Mouse (Mus musculus) lung, postnatal 0 days (tissue): ENCODE results near the gene Tnfsf10. TPM values are rescaled to one million over a fixed set of nuclear protein-coding genes. Genes with fewer than 3 reads are reported as not detected.

Source experiments
- ATAC-seq: fragments of 200-750 bp; cut with Nextera tagmentation; 2 replicates; pipeline ENCODE4 v1.8.0; 2017; ENCODE audit warnings: moderate library complexity
- DNase-seq: peaks from one replicate; pipeline ENCODE4 v3.0.0-alpha.2; 2016; ENCODE audit warnings: low spot score
- H3K27ac ChIP-seq: fragments of 300-500 bp; sonication (generic); 2 replicates; pipeline ENCODE4 v1.5.1; 2014; ENCODE audit warnings: antibody characterized with exemption, mild to moderate bottlenecking, low read length, mixed read lengths
- H3K27me3 ChIP-seq: fragments of 300-500 bp; sonication (generic); replicated peaks from 2 replicates; pipeline ENCODE4 v1.6.1; 2014; ENCODE audit warnings: low read length, mixed read lengths; ENCODE audit not compliant: insufficient read depth
- H3K36me3 ChIP-seq: fragments of 300-500 bp; sonication (generic); 2 replicates; pipeline ENCODE4 v1.6.1; 2014; ENCODE audit warnings: low read length, mixed read lengths; ENCODE audit not compliant: insufficient read depth
- H3K4me1 ChIP-seq: fragments of 300-500 bp; sonication (generic); 2 replicates; pipeline ENCODE4 v1.6.1; 2014; ENCODE audit warnings: antibody characterized with exemption, low read depth, low read length, mixed read lengths; ENCODE audit not compliant: insufficient read depth
- H3K4me2 ChIP-seq: fragments of 300-500 bp; sonication (generic); replicated peaks from 2 replicates; pipeline ENCODE4 v1.6.1; 2014; ENCODE audit warnings: low read depth, mild to moderate bottlenecking, low read length, moderate library complexity, mixed read lengths
- H3K4me3 ChIP-seq: fragments of 300-500 bp; sonication (generic); 2 replicates; pipeline ENCODE4 v1.5.1; 2014; ENCODE audit warnings: low read depth, low read length
- H3K9ac ChIP-seq: fragments of 300-500 bp; sonication (generic); replicated peaks from 2 replicates; pipeline ENCODE4 v1.6.1; 2014; ENCODE audit warnings: low read depth, mild to moderate bottlenecking
- H3K9me3 ChIP-seq: fragments of 300-500 bp; sonication (generic); 2 replicates; pipeline ENCODE4 v1.6.1; 2016; ENCODE audit warnings: low read length, mixed read lengths
- CTCF ChIP-seq: IDR thresholded peaks from 2 replicates; pipeline ENCODE4 v1.5.1; 2016; ENCODE audit warnings: antibody characterized with exemption, mild to moderate bottlenecking
- EP300 ChIP-seq: IDR thresholded peaks from 2 replicates; pipeline ENCODE4 v1.6.1; 2016; ENCODE audit warnings: antibody characterized with exemption, mild to moderate bottlenecking, control low read depth
- WGBS: fragments of 180-500 bp; shearing (Covaris S2); extraction: QIAGEN DNeasy Blood & Tissue Kit; methylation state at CpG from one replicate; pipeline ENCODE4 v1.1.7; 2014; 5-methylcytosine and 5-hydroxymethylcytosine counted together
- polyA plus RNA-seq: library from polyadenylated mRNA; unstranded; fragments of >200 nt; fragmentation: Nextera tagmentation; extraction: Ambion mirVana; gene quantifications from 2 replicates; pipeline ENCODE4 v1.2.1, GENCODE M21; 2015

Gene Tnfsf10
- polyA plus RNA-seq, 1 experiment from 2014 or later, result 8.1 TPM

GRCm38 (mm10) chr3:27371725-27372650 lies 55.2 kb downstream of the Tnfsf10 start:
- Histone ChIP-seq H3K4me3 (0 out of 2 replicates have a peak overlapping the region, but pooled peaks have one; percentile 8), H3K36me3 (no peaks in the 10 kb centered on the region), H3K27ac (no peak overlapping the region), H3K9me3 (no peaks in the 10 kb centered on the region), H3K4me1 (no peaks in the 10 kb centered on the region), H3K27me3 (peaks cover 24% of the 10 kb centered on the region), H3K4me2 (peak overlapping the region; percentile 30; the same call in 1 of the 2 replicates), H3K9ac (no peak overlapping the region)
- ATAC-seq, result no peak
- 2% methylated on average over 74 of the region's 77 CpGs for WGBS
- TF ChIP-seq CTCF (no peak), EP300 (no peak)
- no peak for DNase-seq

- Histone ChIP-seq H3K9ac (no peak overlapping the region), H3K36me3 (no peaks in the 10 kb centered on the region), H3K9me3 (no peaks in the 10 kb centered on the region), H3K4me2 (no peak overlapping the region), H3K4me3 (no peak overlapping the region), H3K27ac (no peak overlapping the region), H3K4me1 (no peaks in the 10 kb centered on the region), H3K27me3 (peaks cover 24% of the 10 kb centered on the region)
- WGBS, result 38% methylated on average over 9 of the region's 9 CpGs
- ATAC-seq (no peak), DNase-seq (no peak)
- TF ChIP-seq CTCF (no peak), EP300 (no peak)
Measured at GRCm38 (mm10) chr3:27374396-27374795, 57.6 kb downstream of the Tnfsf10 start.

GRCm38 (mm10) chr3:27377935-27378334 lies 61.1 kb downstream of the Tnfsf10 start:
- H3K27ac ChIP-seq, result no peak overlapping the region
- TF ChIP-seq EP300, result peak; percentile 86
- TF ChIP-seq CTCF, result no peak
- DNase-seq (peak; percentile 69), ATAC-seq (peak; percentile 40; the same call in 1 of the 2 replicates)
- no peak overlapping the region for H3K9ac ChIP-seq
- no peak overlapping the region for H3K4me2 ChIP-seq
- no peaks in the 10 kb centered on the region for H3K36me3 ChIP-seq
- no peaks in the 10 kb centered on the region for H3K9me3 ChIP-seq
- H3K27me3 ChIP-seq, result no peaks in the 10 kb centered on the region
- no peak overlapping the region for H3K4me3 ChIP-seq
- H3K4me1 ChIP-seq, result no peaks in the 10 kb centered on the region
- 37% methylated on average over 4 of the region's 4 CpGs for WGBS

GRCm38 (mm10) chr3:27384836-27385235 lies 68.0 kb downstream of the Tnfsf10 start:
- Histone ChIP-seq H3K36me3 (no peaks in the 10 kb centered on the region), H3K4me3 (no peak overlapping the region), H3K9ac (no peak overlapping the region), H3K27me3 (no peaks in the 10 kb centered on the region), H3K9me3 (no peaks in the 10 kb centered on the region), H3K4me2 (no peak overlapping the region), H3K4me1 (no peaks in the 10 kb centered on the region), H3K27ac (no peak overlapping the region)
- ATAC-seq, result no peak
- DNase-seq, result no peak
- TF ChIP-seq CTCF (peak; percentile 27; the same call in 1 of the 2 replicates), EP300 (no peak)
- 56% methylated on average over 3 of the region's 3 CpGs for WGBS

- H3K27me3 ChIP-seq, result no peaks in the 10 kb centered on the region
- no peak overlapping the region for H3K27ac ChIP-seq
- 60% methylated on average over 1 of the region's 1 CpGs for WGBS
- H3K4me1 ChIP-seq, result no peaks in the 10 kb centered on the region
- DNase-seq (no peak), ATAC-seq (no peak)
- no peak overlapping the region for H3K4me3 ChIP-seq
- TF ChIP-seq CTCF (no peak), EP300 (no peak)
- H3K4me2 ChIP-seq, result no peak overlapping the region
- no peak overlapping the region for H3K9ac ChIP-seq
- no peaks in the 10 kb centered on the region for H3K9me3 ChIP-seq
- H3K36me3 ChIP-seq, result no peaks in the 10 kb centered on the region
Measured at GRCm38 (mm10) chr3:27389923-27390322, 73.1 kb downstream of the Tnfsf10 start.

Other genes starting within 250 kb of the Tnfsf10 start
- 4.6 and 6.7 TPM in 2 replicates for gene Ect2, start 163.2 kb upstream of the Tnfsf10 start, polyA plus RNA-seq
- 52.2 and 55.6 TPM in 2 replicates for gene Nceh1, start 134.1 kb upstream of the Tnfsf10 start, polyA plus RNA-seq
- gene Ghsr, start 54.3 kb downstream of the Tnfsf10 start, polyA plus RNA-seq, result not detected in 2 replicates